Mouse (Mus musculus) midbrain, postnatal 0 days (tissue): ENCODE measurements around the gene B3gat3. TPM values are rescaled to one million over a fixed set of nuclear protein-coding genes. Genes with fewer than 3 reads are reported as not detected.
A peak's percentile ranks its signal among the peaks of the same experiment; 100 is the strongest.
"Not testable (repeated sequence)": the region's sequence is repeated elsewhere in the genome, so short reads cannot be mapped to it uniquely, and the experiment has no call there.

Experiments
- ATAC-seq: fragments of 200-750 bp; cut with Nextera tagmentation; 2 replicates; pipeline ENCODE4 v1.8.0; 2017; ENCODE audit warnings: moderate number of reproducible peaks, mild to moderate bottlenecking, moderate TSS enrichment, moderate library complexity; ENCODE audit not compliant: low FRiP score
- DNase-seq: peaks from one replicate; pipeline ENCODE4 v3.0.0-alpha.2; 2015; ENCODE audit warnings: low spot score
- H3K27ac ChIP-seq: fragments of 300-500 bp; sonication (generic); 2 replicates; pipeline ENCODE4 v1.5.1; 2014; ENCODE audit warnings: low read depth, mild to moderate bottlenecking, low read length, mixed read lengths
- H3K27me3 ChIP-seq: fragments of 300-500 bp; sonication (generic); 2 replicates; pipeline ENCODE4 v1.6.1; 2014; ENCODE audit warnings: low read length, control low read depth, mixed read lengths; ENCODE audit not compliant: insufficient read depth
- H3K36me3 ChIP-seq: fragments of 300-500 bp; sonication (generic); 2 replicates; pipeline ENCODE4 v1.6.1; 2014; ENCODE audit warnings: low read length, control low read depth, mixed read lengths; ENCODE audit not compliant: insufficient read depth
- H3K4me1 ChIP-seq: fragments of 300-500 bp; sonication (generic); 2 replicates; pipeline ENCODE4 v1.6.1; 2014; ENCODE audit warnings: mild to moderate bottlenecking, control low read depth, antibody characterized with exemption, low read length, mixed read lengths; ENCODE audit not compliant: insufficient read depth
- H3K4me2 ChIP-seq: fragments of 300-500 bp; sonication (generic); 2 replicates; pipeline ENCODE4 v1.6.1; 2014; ENCODE audit warnings: low read depth, mild to moderate bottlenecking, low read length, mixed read lengths; ENCODE audit not compliant: poor library complexity, severe bottlenecking
- H3K4me3 ChIP-seq: fragments of 300-500 bp; sonication (generic); 2 replicates; pipeline ENCODE4 v1.5.1; 2014; ENCODE audit warnings: low read depth, mild to moderate bottlenecking, low read length, moderate library complexity
- H3K9ac ChIP-seq: fragments of 300-500 bp; sonication (generic); replicated peaks from 2 replicates; pipeline ENCODE4 v1.6.1; 2014; ENCODE audit warnings: mild to moderate bottlenecking, low read length, moderate library complexity, mixed read lengths; ENCODE audit not compliant: poor library complexity, severe bottlenecking
- H3K9me3 ChIP-seq: fragments of 300-500 bp; sonication (generic); 2 replicates; pipeline ENCODE4 v1.6.1; 2016; ENCODE audit warnings: low read length, control low read depth
- CTCF ChIP-seq: IDR thresholded peaks from 2 replicates; pipeline ENCODE4 v1.5.1; 2016; ENCODE audit warnings: antibody characterized with exemption, mild to moderate bottlenecking
- WGBS: fragments of 180-500 bp; shearing (Covaris S2); extraction: QIAGEN DNeasy Blood & Tissue Kit; methylation state at CpG from one replicate; pipeline ENCODE4 v1.1.7; 2014; 5-methylcytosine and 5-hydroxymethylcytosine counted together
- polyA plus RNA-seq: library from polyadenylated mRNA; unstranded; fragments of >200 nt; fragmentation: Nextera tagmentation; extraction: Ambion mirVana; gene quantifications from 2 replicates; pipeline ENCODE4 v1.2.1, GENCODE M21; 2015
- total RNA-seq: library from RNA; depleted of rRNA; stranded (reverse); fragments of >200 nt; gene quantifications from 2 replicates; pipeline ENCODE4 v1.2.3, GENCODE M21; 2014

The B3gat3 gene
- total and polyA plus RNA-seq, 2 experiments from 2014 or later, result 95.5 to 111 TPM

DNA sequence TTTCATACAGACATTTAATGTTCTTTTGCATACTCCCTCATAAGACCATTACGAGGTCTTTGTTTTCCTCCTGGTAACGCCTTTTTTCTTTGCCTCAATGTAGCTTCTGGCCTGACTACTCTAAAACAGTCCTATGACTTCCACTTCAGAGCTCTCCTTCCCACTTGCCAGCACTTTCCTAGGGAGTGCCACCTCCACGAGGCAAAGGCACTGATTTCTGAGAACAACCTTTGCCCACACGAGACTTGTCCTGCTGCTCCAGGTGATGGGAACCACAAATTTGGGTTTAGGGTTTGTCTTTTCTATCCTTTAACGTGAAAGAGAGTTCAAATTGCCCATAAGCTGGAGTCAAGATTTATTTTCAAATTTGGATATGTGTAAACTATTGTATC, 46.0 kb downstream of the B3gat3 start:
- peaks cover 62% of the 10 kb centered on the region for H3K36me3 ChIP-seq
- peak overlapping the region; percentile 85 for H3K4me2 ChIP-seq
- 39% methylated on average over 5 of the region's 5 CpGs for WGBS
- no peak for DNase-seq
- H3K27ac ChIP-seq, result peak overlapping the region; percentile 76
- no peak overlapping the region for H3K9ac ChIP-seq
- H3K4me3 ChIP-seq, result peak overlapping the region; percentile 74
- H3K27me3 ChIP-seq, result no peaks in the 10 kb centered on the region
- H3K9me3 ChIP-seq, result no peaks in the 10 kb centered on the region
- no peak for ATAC-seq
- H3K4me1 ChIP-seq, result no peaks in the 10 kb centered on the region
- TF ChIP-seq CTCF, result no peak

DNA sequence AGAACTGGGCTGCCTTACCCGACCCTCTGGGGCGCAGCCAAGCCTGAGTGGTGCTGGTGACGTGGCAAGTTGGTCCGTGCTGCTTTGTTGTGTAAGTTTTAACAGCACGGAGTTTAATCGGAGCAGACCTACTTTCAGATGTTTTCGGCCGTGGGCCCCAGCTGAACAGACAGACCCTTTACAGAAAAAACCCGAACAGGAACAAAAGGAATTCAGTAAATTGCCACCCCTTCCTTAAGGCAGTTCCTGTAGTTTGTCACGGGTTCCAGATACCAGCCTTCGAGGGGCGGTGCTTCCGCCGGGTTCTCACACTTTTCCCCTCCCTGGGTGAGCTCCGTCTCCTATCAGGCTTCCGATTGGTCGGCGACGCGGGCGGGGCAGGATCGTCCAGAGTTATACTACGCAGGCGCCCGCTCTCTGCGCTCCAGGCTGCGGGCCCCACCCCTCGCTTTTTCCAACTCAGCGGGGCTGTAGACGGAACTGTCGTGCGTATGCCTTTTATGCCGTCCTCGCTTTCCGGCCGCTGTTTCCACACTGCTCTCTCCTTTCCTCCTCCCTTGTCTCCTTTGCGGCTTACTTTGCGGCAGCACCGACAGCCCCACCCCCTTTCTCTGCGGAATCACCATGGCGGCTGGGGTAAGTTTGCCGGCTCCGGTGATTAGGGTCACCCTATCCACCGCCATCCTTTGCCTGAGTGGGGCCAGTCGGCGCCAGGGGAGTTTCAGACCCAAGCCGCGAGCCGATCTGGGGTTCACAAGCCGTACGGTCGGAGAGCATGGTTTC, 46.6 kb downstream of the B3gat3 start, which contains the start of gene Eef1g:
Gene Eef1g (plus strand): TSS at position 452 of the 783 bp plus-strand sequence.
- peak; percentile 98 for ATAC-seq
- peaks cover 61% of the 10 kb centered on the region for H3K36me3 ChIP-seq

DNA sequence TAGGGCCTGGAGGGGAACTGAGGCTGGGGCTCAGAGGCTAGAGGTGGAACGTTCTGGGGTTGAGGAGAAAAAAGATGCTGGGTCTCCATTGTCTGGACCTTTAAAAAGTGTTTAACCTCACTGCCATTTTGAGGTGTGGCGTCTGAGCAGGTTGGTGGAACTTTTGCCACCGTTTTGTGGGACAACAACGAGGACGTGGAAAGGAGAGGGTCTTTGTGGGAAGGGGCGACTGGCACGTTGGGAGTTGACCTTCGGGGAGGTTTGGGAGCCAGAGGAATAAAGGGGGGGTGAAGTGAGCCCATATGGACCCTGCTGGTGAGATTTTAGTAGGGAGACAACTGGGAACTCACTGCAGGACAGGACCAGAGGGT, 47.2 kb downstream of the B3gat3 start:
- peak overlapping the region; percentile 74 for H3K4me3 ChIP-seq
- no peaks in the 10 kb centered on the region for H3K27me3 ChIP-seq
- H3K4me2 ChIP-seq, result peak overlapping the region; percentile 85
- TF ChIP-seq CTCF, result no peak
- WGBS, result 0% methylated on average over 8 of the region's 8 CpGs
- no peaks in the 10 kb centered on the region for H3K4me1 ChIP-seq
- H3K27ac ChIP-seq, result peak overlapping the region; percentile 74
- peaks cover 61% of the 10 kb centered on the region for H3K36me3 ChIP-seq
- DNase-seq (no peak), ATAC-seq (peak; percentile 10)
- H3K9me3 ChIP-seq, result no peaks in the 10 kb centered on the region
- peak overlapping the region; percentile 70 for H3K9ac ChIP-seq

More for the DNA sequence above, 46.6 kb downstream of the B3gat3 start, which contains the start of gene Eef1g:
- H3K4me2 ChIP-seq, result peak within 1 kb of the TSS; percentile 85
- no peaks in the 10 kb centered on the region for H3K9me3 ChIP-seq
- WGBS, result 1% methylated on average over 52 of the region's 52 CpGs
- no peaks in the 10 kb centered on the region for H3K4me1 ChIP-seq
- H3K4me3 ChIP-seq, result peak within 1 kb of the TSS; percentile 74
- DNase-seq, result peak; percentile 99
- no peaks in the 10 kb centered on the region for H3K27me3 ChIP-seq
- peak within 1 kb of the TSS; percentile 70 for H3K9ac ChIP-seq
- H3K27ac ChIP-seq, result peak within 1 kb of the TSS; percentile 76
- TF ChIP-seq CTCF, result no peak

DNA sequence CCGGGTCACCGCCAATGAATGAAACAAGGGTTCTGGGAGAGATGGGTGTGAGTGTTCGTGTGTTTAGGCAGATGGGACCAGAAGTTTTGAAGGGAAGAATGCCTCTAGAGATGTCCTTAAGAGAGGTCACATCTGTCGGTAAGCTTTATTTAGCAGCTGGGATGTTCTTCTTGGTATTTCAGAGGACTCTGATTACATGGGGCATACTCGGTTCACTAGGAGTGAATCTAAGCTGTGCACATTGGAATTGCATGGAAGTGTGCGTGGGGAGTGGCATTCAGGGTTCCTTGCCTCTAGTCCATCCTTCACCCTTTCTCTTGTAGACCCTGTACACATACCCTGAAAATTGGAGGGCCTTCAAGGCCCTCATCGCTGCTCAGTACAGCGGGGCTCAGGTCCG, 47.7 kb downstream of the B3gat3 start:
- Histone ChIP-seq H3K4me1 (no peaks in the 10 kb centered on the region), H3K36me3 (peaks cover 60% of the 10 kb centered on the region), H3K9me3 (no peaks in the 10 kb centered on the region), H3K9ac (peak overlapping the region; percentile 70), H3K27ac (no peak overlapping the region), H3K27me3 (no peaks in the 10 kb centered on the region), H3K4me3 (peak overlapping the region; percentile 74), H3K4me2 (peak overlapping the region; percentile 85)
- DNase-seq (no peak), ATAC-seq (no peak)
- no peak for TF ChIP-seq CTCF
- WGBS, result 9% methylated on average over 9 of the region's 9 CpGs

DNA sequence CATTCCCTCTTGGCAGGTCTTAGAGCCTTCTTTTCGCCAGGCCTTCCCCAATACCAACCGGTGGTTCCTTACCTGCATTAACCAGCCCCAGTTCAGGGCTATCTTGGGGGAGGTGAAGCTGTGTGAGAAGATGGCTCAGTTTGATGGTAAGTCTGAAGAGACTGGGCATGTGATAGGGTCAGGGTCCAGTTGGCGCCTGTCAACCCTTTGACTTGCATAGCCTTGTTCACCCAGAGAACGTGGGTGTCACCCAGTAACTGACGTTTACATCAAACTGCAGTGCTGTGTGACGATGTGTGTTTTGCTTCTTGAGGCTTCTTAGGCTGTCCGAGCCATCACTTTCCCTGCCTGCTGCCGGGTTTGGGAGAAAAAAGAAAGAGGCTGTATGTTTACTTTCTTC, 52.3 kb downstream of the B3gat3 start:
- not testable (repeated sequence) for H3K9me3 ChIP-seq, DNase-seq, H3K4me3 ChIP-seq, H3K4me1 ChIP-seq, H3K27ac ChIP-seq, H3K9ac ChIP-seq, ATAC-seq, H3K27me3 ChIP-seq, H3K4me2 ChIP-seq
- WGBS, result 91% methylated on average over 8 of the region's 8 CpGs
- peaks cover 44% of the 10 kb centered on the region for H3K36me3 ChIP-seq

DNA sequence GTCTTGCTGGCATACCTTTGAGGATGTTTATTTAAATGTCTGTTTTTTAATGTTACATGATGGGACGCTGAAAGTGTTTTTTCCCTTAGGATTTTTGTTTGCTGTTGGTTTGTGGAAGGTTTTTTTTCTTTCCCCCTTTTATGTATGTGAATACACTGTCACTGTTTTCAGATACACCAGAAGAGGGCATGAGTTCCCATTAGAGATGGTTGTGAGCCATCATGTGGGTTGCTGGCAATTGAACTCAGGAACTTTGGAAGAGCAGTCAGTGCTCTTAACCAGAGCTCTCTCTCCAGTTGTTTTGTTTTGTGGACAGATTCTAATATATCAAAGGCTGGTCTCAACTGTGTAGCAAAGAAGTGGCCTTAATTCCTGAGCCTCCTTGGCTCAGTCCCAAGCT, 54.5 kb downstream of the B3gat3 start:
- TF ChIP-seq CTCF, result peak; percentile 26; the same call in 1 of the 2 replicates
- H3K4me3 ChIP-seq, result no peak overlapping the region
- H3K27ac ChIP-seq, result no peak overlapping the region
- no peaks in the 10 kb centered on the region for H3K4me1 ChIP-seq
- no peak for DNase-seq
- H3K9me3 ChIP-seq, result no peaks in the 10 kb centered on the region
- H3K36me3 ChIP-seq, result peaks cover 54% of the 10 kb centered on the region
- no peak overlapping the region for H3K9ac ChIP-seq
- H3K4me2 ChIP-seq, result no peak overlapping the region
- 96% methylated on average over 1 of the region's 1 CpGs for WGBS
- ATAC-seq, result no peak
- H3K27me3 ChIP-seq, result no peaks in the 10 kb centered on the region
